Mouse (Mus musculus) small intestine, adult 10 weeks (tissue): ENCODE results near the gene Gpc1. TPM values are rescaled to one million over a fixed set of nuclear protein-coding genes. Genes with fewer than 3 reads are reported as not detected.

ENCODE experiments used
- polyA plus RNA-seq: library from polyadenylated mRNA; stranded (reverse); fragments of 350-450 nt; fragmentation: Illumina TruSeq; extraction: RNeasy Lipid Tissue Mini Kit (QIAGEN cat#74804); gene quantifications from one replicate; pipeline ENCODE4 v1.2.3, GENCODE M21; 2014; ENCODE audit warnings: low replicate concordance

Gene Gpc1
- not detected for polyA plus RNA-seq

GRCm38 (mm10) chr1:92831188-92832001 lies at the start of gene Gpc1:
TSS of gene Gpc1 (plus strand) at chr1:92831645.

GRCm38 (mm10) chr1:92902786-92903185 lies 71.3 kb downstream of the Gpc1 start, which contains the start of gene Ankmy1:
TSS of gene Ankmy1 (minus strand) at chr1:92902906.

GRCm38 (mm10) chr1:92906779-92907631 lies 75.6 kb downstream of the Gpc1 start, which contains the start of gene Dusp28:
TSS of gene Dusp28 (plus strand) at chr1:92906981.

Other genes starting within 250 kb of the Gpc1 start
- gene Olfr1412, start 245.9 kb upstream of the Gpc1 start, polyA plus RNA-seq: not detected
- not detected for gene Olfr1411, start 237.2 kb upstream of the Gpc1 start, polyA plus RNA-seq
- gene Olfr1410, start 225.9 kb upstream of the Gpc1 start, polyA plus RNA-seq: not detected
- not detected for gene Olfr12, start 213.9 kb upstream of the Gpc1 start, polyA plus RNA-seq
- 35.3 TPM for gene Cops9, start 189.7 kb upstream of the Gpc1 start, polyA plus RNA-seq
- gene Otos, start 182.8 kb upstream of the Gpc1 start, polyA plus RNA-seq: not detected
- gene Ankmy1, start 71.3 kb downstream of the Gpc1 start, polyA plus RNA-seq: not detected
- 2.2 TPM for gene Dusp28, start 75.3 kb downstream of the Gpc1 start, polyA plus RNA-seq
- gene Rnpepl1, start 79.1 kb downstream of the Gpc1 start, polyA plus RNA-seq: 5.6 TPM
- 2.2 TPM for gene Capn10, start 102.7 kb downstream of the Gpc1 start, polyA plus RNA-seq
- gene Gpr35, start 119.2 kb downstream of the Gpc1 start, polyA plus RNA-seq: 7.8 TPM
- not detected for gene Aqp12, start 174.7 kb downstream of the Gpc1 start, polyA plus RNA-seq